Mouse (Mus musculus) ovary, adult 18-20 months (tissue): ENCODE measurements around the gene Rangrf.
A peak's percentile ranks its signal among the peaks of the same experiment; 100 is the strongest.
"Not testable (repeated sequence)": the region's sequence is repeated elsewhere in the genome, so short reads cannot be mapped to it uniquely, and the experiment has no call there.

Experiments used
- DNase-seq: peaks from one replicate; pipeline ENCODE4 v3.0.0; 2022; ENCODE audit warnings: low spot score, mixed read lengths

Rangrf gene

DNA sequence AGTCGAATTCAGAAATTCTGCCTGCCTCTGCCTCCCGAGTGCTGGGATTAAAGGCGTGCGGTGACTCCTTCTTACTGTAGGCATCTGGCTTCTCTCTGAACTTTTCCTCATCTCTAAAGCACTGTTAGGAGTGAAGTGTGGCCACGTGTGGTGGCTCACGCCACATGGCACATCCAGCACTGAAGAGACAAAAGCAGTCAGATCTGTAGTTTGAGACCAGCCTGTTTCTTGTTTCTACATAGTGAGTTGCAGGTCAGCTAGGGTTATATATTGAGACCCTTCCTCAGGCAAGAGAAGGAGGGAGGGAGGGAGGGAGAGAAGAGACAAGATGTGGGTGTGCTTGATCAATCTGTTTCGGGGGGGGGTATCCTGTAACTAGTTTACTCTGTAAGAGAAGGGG, at the start of gene Rangrf:
Rangrf (minus strand) TSS at position 101 of the 400 bp plus-strand sequence.
- no peak for DNase-seq

GRCm38 (mm10) chr11:69020691-69021090, 45.7 kb upstream of the Rangrf start:
- no peak for DNase-seq

- no peak for DNase-seq
Observed at GRCm38 (mm10) chr11:69016755-69017154, 41.8 kb upstream of the Rangrf start.

DNA sequence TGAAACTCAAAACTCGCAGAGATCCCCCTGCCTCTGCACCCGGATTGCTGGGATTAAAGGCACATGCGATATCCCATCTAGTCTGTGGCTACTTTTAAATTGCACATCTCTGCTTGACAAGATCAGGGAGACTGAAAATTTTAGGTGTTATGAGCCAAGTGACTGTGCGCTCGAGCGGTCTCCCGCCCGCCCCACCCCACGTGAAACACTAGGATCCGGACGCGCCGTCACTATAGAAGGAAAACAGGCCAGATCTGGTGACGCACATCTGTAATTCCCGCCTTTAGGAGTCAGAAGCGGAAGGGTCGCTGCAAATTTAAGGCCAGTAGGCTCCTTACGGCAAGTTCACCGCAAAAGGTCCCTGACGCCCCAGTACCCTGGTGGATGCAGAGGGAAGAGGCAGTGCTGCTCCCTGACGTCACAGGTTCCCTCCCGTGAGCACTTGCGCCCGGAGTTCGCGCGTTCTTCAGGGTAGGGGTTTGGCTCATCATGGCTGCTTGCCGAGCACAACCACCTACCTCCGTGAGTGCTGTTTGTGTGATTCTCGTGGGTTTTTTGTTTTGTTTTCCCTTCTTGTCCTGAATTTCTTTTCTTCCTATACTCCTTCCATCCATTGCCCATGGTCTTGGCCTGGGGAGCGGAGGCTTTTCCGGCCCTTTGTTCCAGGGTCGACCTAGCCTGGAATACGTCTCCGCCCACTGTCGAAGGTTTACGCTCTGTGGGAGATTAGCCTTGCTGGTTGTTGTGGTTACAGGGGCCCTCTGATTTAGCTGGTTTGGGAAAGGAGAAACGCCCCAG, 40.9 kb upstream of the Rangrf start, which contains the start of gene Ctc1:
Ctc1 (plus strand) TSS at position 268 of the 798 bp plus-strand sequence.
- DNase-seq = peak; percentile 85

GRCm38 (mm10) chr11:69012071-69012601, 37.2 kb upstream of the Rangrf start:
- peak; percentile 94 for DNase-seq

DNA sequence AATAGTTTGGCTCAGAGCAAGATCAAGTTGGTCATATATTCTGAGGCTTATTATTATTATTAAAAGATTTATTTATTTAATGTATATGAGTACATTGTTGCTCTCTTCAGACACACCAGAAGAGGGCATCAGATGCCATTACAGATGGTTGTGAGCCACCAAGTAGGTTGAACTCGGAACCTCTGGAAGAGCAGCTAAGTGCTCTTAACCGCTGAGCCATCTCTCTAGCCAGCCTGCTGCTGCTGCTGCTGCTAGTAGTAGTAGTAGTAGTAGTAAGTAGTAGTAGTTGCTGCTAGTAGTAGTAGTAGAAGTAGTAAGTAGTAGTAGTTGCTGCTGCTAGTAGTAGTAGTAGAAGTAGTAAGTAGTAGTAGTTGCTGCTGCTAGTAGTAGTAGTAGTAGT, 36.5 kb upstream of the Rangrf start:
- DNase-seq = not testable (repeated sequence)

- DNase-seq = no peak
Observed at GRCm38 (mm10) chr11:69010400-69011323, 35.7 kb upstream of the Rangrf start.

GRCm38 (mm10) chr11:69009508-69009907, 34.5 kb upstream of the Rangrf start:
- no peak for DNase-seq

DNA sequence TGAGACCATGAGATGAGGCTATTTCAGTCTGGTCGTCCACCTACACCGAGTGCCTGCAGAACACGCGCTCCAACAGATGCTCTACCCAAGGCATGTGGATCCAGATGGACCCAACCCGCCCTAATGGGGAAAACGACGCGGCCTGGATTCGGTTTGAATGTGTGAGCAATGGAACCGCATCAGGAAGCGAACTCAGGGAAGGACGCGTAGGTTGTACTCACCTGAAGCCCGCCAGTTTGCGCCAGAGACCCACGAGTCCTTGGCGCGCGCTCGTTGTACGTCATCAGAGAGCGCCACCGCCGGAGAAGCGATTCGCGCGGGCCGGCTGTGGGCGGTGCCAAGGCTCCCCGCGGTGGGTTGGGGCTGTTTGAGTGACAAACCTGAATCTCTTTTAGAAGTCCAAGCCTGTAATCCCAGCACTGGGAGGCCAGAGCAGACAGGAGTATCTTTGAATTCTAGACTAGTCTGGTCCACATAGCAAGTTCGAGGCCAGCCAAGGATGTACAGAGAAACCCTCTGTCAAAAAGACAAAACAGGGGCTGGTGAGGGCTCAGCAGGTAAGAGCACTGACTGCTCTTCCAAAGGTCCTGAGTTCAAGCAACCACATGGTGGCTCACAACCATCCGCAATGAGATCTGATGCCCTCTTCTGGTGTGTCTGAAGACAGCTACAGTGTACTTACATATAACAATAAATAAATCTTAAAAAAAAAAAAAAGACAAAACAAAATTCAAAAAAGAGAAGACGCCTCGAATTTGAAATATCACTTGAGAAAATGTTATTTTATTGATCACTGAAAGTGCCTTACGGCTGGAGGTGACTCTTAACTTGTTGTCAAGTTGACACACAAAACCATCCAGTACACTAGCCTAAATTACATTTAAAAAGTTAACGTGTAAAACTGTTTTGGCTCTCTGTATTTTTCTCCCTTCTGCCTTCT, 33.5 kb upstream of the Rangrf start, which contains the start of gene Pfas:
Pfas (minus strand) TSS at position 279 of the 940 bp plus-strand sequence.
- DNase-seq = peak; percentile 83

- not testable (repeated sequence) for DNase-seq
Observed at GRCm38 (mm10) chr11:69006575-69006974, 31.6 kb upstream of the Rangrf start.

- DNase-seq = no peak
Observed at GRCm38 (mm10) chr11:69005193-69005592, 30.2 kb upstream of the Rangrf start.

GRCm38 (mm10) chr11:69003592-69003991, 28.6 kb upstream of the Rangrf start:
- no peak for DNase-seq

- DNase-seq = not testable (repeated sequence)
Observed at GRCm38 (mm10) chr11:69002782-69003181, 27.8 kb upstream of the Rangrf start.

- DNase-seq = no peak
Observed at GRCm38 (mm10) chr11:68997080-68997479, 22.1 kb upstream of the Rangrf start.

- DNase-seq = no peak
Observed at GRCm38 (mm10) chr11:68994377-68994776, 19.4 kb upstream of the Rangrf start.

DNA sequence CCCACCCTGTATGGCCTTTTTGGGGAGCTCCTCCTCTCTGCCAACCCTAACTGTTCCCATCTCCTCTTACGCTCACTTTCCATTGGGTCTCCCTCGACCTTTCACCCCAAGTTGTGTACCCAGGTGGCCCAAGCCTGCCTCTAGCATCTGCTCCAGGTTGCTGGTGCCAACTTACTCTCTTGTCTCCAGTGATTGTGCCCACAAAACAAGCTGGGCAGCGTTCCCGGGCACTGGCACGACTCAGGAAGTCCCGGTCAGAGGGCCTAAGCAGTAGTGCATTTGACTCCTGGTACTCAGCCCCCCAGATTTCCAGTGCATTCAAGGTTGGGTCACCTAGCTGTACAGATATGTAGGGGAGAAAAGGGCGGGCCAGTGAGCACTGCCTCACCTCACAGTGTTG, 18.1 kb upstream of the Rangrf start:
- no peak for DNase-seq

DNA sequence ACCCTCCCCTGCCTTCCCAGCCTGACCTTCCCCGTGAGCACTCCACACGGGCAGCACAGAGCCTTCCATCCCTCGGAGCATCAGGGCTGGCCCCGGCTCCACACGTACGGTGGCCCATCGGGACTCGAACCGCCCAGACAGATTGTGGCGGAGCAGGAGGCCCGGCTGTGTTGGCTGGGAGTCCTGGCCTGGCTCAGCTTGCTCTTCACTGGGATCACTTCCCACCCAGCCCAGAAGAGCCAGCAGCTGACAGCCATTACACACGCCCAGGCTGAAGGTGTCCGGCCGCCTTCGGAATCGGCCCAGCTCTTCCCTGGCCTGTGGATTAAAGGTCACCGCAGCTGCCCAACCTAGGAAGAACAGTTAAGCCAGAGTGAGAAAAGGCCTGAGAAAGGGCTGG, 13.4 kb upstream of the Rangrf start:
- DNase-seq = no peak

DNA sequence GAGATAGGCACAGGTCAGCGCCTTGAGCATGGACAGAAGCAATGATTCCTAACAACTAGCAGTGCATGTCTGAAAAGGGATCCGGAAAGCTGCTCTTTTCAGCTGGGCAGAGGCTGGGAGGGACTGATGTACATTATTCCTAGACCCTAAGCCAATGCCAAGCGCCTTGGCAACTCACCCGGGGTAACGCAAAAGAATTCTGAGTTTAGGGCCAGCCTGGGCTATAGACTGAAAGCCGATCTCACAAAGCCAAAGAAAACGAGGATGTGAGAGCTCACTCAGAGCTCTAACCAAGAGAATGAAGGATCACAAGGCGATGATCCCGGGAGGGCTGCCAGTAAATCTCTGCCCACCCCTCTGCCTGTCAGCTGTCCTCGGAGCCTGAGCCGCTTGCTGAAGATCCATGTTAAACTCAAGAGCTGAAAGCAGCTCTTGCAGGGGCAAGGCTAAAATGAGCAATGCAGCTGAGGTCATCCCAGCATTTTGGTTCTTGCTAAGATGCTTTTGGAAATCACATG, 12.4 kb upstream of the Rangrf start:
- no peak for DNase-seq

GRCm38 (mm10) chr11:68982639-68983369, 7.8 kb upstream of the Rangrf start:
- DNase-seq = peak; percentile 41

DNA sequence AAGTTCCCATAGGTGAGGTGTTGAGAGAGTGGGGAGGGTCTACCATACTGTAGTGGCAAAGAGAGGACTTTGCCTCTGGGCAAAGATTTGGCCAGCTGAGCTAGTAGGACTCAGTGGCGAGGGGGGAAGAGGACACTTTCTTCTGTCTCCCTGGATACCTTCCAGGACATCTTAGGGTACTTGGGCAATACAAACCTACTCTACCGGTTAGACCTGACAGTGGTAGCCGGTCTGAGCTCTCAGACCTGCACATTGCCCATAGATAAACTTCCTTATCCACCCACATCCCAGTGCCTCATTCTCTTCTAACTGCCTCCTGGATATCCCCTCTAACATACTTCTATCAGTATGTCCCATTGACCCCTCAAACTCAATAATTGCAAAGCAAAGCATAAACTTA, 5.9 kb upstream of the Rangrf start:
- DNase-seq = no peak
